Mouse (Mus musculus): Measurements from ENCODE around the gene March2. TPM values are rescaled to one million over a fixed set of nuclear protein-coding genes. Genes with fewer than 3 reads are reported as not detected.

The March2 gene
- polyA plus RNA-seq, 3 experiments from 2014 or later, result 22.4 to 38.0 (median 23.1) TPM

Other genes starting within 250 kb of the March2 start
- gene Adamts10, start 194.5 kb downstream of the March2 start, polyA plus RNA-seq (2017; shearing (Covaris generic)), result 10 to 100 TPM; 47.1 to 61.9 (median 61.1) TPM
- 100 to 1,000 TPM in 1 of 3 experiments, 10 to 100 TPM in 2; 48.8 to 258 (median 51.4) TPM for gene Myo1f, start 163.0 kb downstream of the March2 start, polyA plus RNA-seq (2017; shearing (Covaris generic))
- 10 to 100 TPM; 49.2 to 71.1 (median 57.9) TPM for gene Zfp414, start 89.6 kb downstream of the March2 start, polyA plus RNA-seq (2017; shearing (Covaris generic))
- gene Pram1, start 80.6 kb downstream of the March2 start, polyA plus RNA-seq (2017; shearing (Covaris generic)), result under 1 TPM; 0.57 to 0.93 (median 0.91) TPM
- 100 to 1,000 TPM; 269 to 417 (median 346) TPM for gene Hnrnpm, start 31.8 kb downstream of the March2 start, polyA plus RNA-seq (2017; shearing (Covaris generic))
- gene Rab11b, start 41.9 kb upstream of the March2 start, polyA plus RNA-seq (2017; shearing (Covaris generic)), result 100 to 1,000 TPM; 261 to 354 (median 270) TPM
- gene Angptl4, start 63.2 kb upstream of the March2 start, polyA plus RNA-seq (2017; shearing (Covaris generic)), result 1 to 10 TPM; 3.5 to 5.9 (median 4.1) TPM
- gene Kank3, start 91.8 kb upstream of the March2 start, polyA plus RNA-seq (2017; shearing (Covaris generic)), result 1 to 10 TPM; 2.4 to 2.7 (median 2.4) TPM
- gene Rps28, start 105.9 kb upstream of the March2 start, polyA plus RNA-seq (2017; shearing (Covaris generic)), result 1,000 to 10,000 TPM; 1,118 to 2,316 (median 1,890) TPM
- 100 to 1,000 TPM; 364 to 457 (median 417) TPM for gene Ndufa7, start 105.9 kb upstream of the March2 start, polyA plus RNA-seq (2017; shearing (Covaris generic))
- 10 to 100 TPM; 11.2 to 11.6 (median 11.2) TPM for gene Cd320, start 124.4 kb upstream of the March2 start, polyA plus RNA-seq (2017; shearing (Covaris generic))
- gene Gm7029, start 155.2 kb upstream of the March2 start, polyA plus RNA-seq (2017; shearing (Covaris generic)), result not detected
- gene Kifc1, start 172.0 kb upstream of the March2 start, polyA plus RNA-seq (2017; shearing (Covaris generic)), result 1 to 10 TPM in 2 of 3 experiments, under 1 TPM in 1; 0.20 to 7.4 (median 1.3) TPM
- 10 to 100 TPM in 1 of 3 experiments, 1 to 10 TPM in 2; 5.3 to 10.1 (median 5.4) TPM for gene Platr17, start 186.5 kb upstream of the March2 start, polyA plus RNA-seq (2017; shearing (Covaris generic))
- gene Daxx, start 190.7 kb upstream of the March2 start, polyA plus RNA-seq (2017; shearing (Covaris generic)), result 100 to 1,000 TPM; 101 to 116 (median 102) TPM
- gene Tapbp, start 197.2 kb upstream of the March2 start, polyA plus RNA-seq (2017; shearing (Covaris generic)), result 100 to 1,000 TPM; 367 to 428 (median 385) TPM
- 1 to 10 TPM; 3.7 to 6.8 (median 4.8) TPM for gene Zbtb22, start 197.2 kb upstream of the March2 start, polyA plus RNA-seq (2017; shearing (Covaris generic))
- gene Rgl2, start 210.9 kb upstream of the March2 start, polyA plus RNA-seq (2017; shearing (Covaris generic)), result 10 to 100 TPM; 14.3 to 37.4 (median 31.7) TPM
- gene Pfdn6, start 221.7 kb upstream of the March2 start, polyA plus RNA-seq (2017; shearing (Covaris generic)), result 100 to 1,000 TPM; 114 to 135 (median 124) TPM
- 10 to 100 TPM in 2 of 3 experiments, 1 to 10 TPM in 1; 6.8 to 11.0 (median 10.1) TPM for gene Wdr46, start 222.0 kb upstream of the March2 start, polyA plus RNA-seq (2017; shearing (Covaris generic))
- 10 to 100 TPM; 12.8 to 15.1 (median 13.9) TPM for gene B3galt4, start 232.8 kb upstream of the March2 start, polyA plus RNA-seq (2017; shearing (Covaris generic))
- 10 to 100 TPM; 27.6 to 30.0 (median 27.8) TPM for gene Vps52, start 237.1 kb upstream of the March2 start, polyA plus RNA-seq (2017; shearing (Covaris generic))
- 1,000 to 10,000 TPM; 3,532 to 7,587 (median 7,167) TPM for gene Rps18, start 237.3 kb upstream of the March2 start, polyA plus RNA-seq (2017; shearing (Covaris generic))